Mouse (Mus musculus) heart, adult 2 months (tissue): ENCODE measurements around the gene Gm13288. TPM values are rescaled to one million over a fixed set of nuclear protein-coding genes. Genes with fewer than 3 reads are reported as not detected.

Experiments
- DNase-seq, 2 experiments: peaks; one replicate each; pipeline ENCODE4 v3.0.0; 2021
- H3K27ac ChIP-seq: fragments of 200-600 bp; 2 replicates; pipeline ENCODE4 v1.8.1; 2022
- H3K27me3 ChIP-seq: fragments of 200-500 bp; 2 replicates; pipeline ENCODE4 v1.6.1; 2012; ENCODE audit warnings: mild to moderate bottlenecking, low read length, inconsistent platforms, mixed read lengths; ENCODE audit not compliant: control insufficient read depth, insufficient read depth
- H3K36me3 ChIP-seq: fragments of 200-500 bp; 2 replicates; pipeline ENCODE4 v1.6.1; 2012; ENCODE audit warnings: low read length, inconsistent platforms; ENCODE audit not compliant: control insufficient read depth, insufficient read depth
- H3K4me1 ChIP-seq: fragments of 200-500 bp; 2 replicates; pipeline ENCODE4 v1.6.1; 2011; ENCODE audit warnings: low read length; ENCODE audit not compliant: control insufficient read depth, insufficient read depth
- H3K4me3 ChIP-seq: fragments of 200-600 bp; 2 replicates; pipeline ENCODE4 v1.8.1; 2022
- H3K79me2 ChIP-seq: fragments of 200-500 bp; replicated peaks from 2 replicates; pipeline ENCODE4 v1.6.1; 2012; ENCODE audit warnings: mild to moderate bottlenecking, inconsistent platforms, low read length, moderate library complexity, mixed read lengths; ENCODE audit not compliant: control insufficient read depth, insufficient read depth
- H3K9ac ChIP-seq: fragments of 200-500 bp; 2 replicates; pipeline ENCODE4 v1.6.1; 2012; ENCODE audit warnings: low read depth, mild to moderate bottlenecking, control low read depth, inconsistent platforms, low read length, mixed read lengths
- CTCF ChIP-seq: fragments of 200-600 bp; IDR thresholded peaks from 2 replicates; pipeline ENCODE4 v1.8.1; 2022; ENCODE audit warnings: antibody characterized with exemption, mild to moderate bottlenecking, moderate library complexity
- EP300 ChIP-seq: fragments of 200-500 bp; IDR thresholded peaks from 2 replicates; pipeline ENCODE4 v1.6.1; 2011; ENCODE audit warnings: low read depth, low read length, control low read depth; ENCODE audit not compliant: insufficient read depth
- POLR2A ChIP-seq: fragments of 200-500 bp; IDR thresholded peaks from 2 replicates; pipeline ENCODE4 v1.6.1; 2011; ENCODE audit warnings: mild to moderate bottlenecking, low read depth, low read length, control low read depth; ENCODE audit not compliant: insufficient read depth
- WGBS: fragments of 180-500 bp; shearing (Covaris S2); methylation state at CpG from one replicate; pipeline ENCODE4 v1.1.7; 2018; 5-methylcytosine and 5-hydroxymethylcytosine counted together
- intact Hi-C: fragments of 180-260 bp; cut with DNase I; formaldehyde crosslinking; loops from one replicate; pipeline ENCODE4 v1.15.1; 2025
- polyA plus RNA-seq: library from polyadenylated mRNA; depleted of rRNA; stranded (reverse); fragments of >200 nt; gene quantifications from 2 replicates; pipeline ENCODE4 v1.2.3, GENCODE M21; 2012; rRNA removed
- total RNA-seq, 2 experiments: library from RNA; stranded (reverse); gene quantifications; 2 replicates each; pipeline ENCODE4 v1.2.3; 2021

Gene Gm13288
- total and polyA plus RNA-seq, 3 experiments = not detected

DNA sequence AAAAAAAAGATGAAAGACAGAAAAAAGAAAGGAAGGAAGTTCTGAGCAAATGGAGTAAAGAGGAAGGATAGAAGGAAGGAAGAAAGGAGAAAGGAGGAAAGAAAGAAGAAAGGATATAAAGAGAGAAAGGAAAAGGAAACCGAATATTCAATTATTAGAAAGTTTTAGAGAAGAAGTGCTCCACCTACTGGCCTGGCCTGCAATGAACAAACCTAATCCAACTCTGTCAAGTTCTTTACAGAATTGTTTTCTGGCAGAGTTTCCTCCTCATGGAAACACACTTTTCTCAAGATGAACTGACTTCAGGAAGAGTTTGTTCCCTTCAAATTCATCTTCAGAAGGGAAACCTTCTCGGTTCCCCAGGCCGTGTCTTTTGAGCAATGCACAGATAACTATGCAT lies 33.5 kb downstream of the Gm13288 start:
- no peak overlapping the region for H3K27ac ChIP-seq
- H3K4me1 ChIP-seq = no peaks in the 10 kb centered on the region
- no peaks in the 10 kb centered on the region for H3K79me2 ChIP-seq
- WGBS = 33% methylated on average over 3 of the region's 3 CpGs
- no peak overlapping the region for H3K9ac ChIP-seq
- H3K27me3 ChIP-seq = no peaks in the 10 kb centered on the region; the same call in 1 of the 2 replicates
- DNase-seq = no peak
- TF ChIP-seq EP300 (no peak), POLR2A (no peak), CTCF (peak; percentile 72)
- H3K36me3 ChIP-seq = no peaks in the 10 kb centered on the region
- H3K4me3 ChIP-seq = no peak overlapping the region
- intact Hi-C loops = no loop called here

GRCm38 (mm10) chr4:88840058-88840457 lies 34.7 kb downstream of the Gm13288 start:
- no peaks in the 10 kb centered on the region for H3K27me3 ChIP-seq
- DNase-seq = no peak
- WGBS = 39% methylated on average over 3 of the region's 3 CpGs
- no peak overlapping the region for H3K9ac ChIP-seq
- H3K4me3 ChIP-seq = no peak overlapping the region
- H3K4me1 ChIP-seq = no peaks in the 10 kb centered on the region
- intact Hi-C loops = no loop called here
- no peak for TF ChIP-seq CTCF
- TF ChIP-seq EP300 = no peak
- no peak for TF ChIP-seq POLR2A
- H3K79me2 ChIP-seq = no peaks in the 10 kb centered on the region
- H3K36me3 ChIP-seq = no peaks in the 10 kb centered on the region
- H3K27ac ChIP-seq = no peak overlapping the region

DNA sequence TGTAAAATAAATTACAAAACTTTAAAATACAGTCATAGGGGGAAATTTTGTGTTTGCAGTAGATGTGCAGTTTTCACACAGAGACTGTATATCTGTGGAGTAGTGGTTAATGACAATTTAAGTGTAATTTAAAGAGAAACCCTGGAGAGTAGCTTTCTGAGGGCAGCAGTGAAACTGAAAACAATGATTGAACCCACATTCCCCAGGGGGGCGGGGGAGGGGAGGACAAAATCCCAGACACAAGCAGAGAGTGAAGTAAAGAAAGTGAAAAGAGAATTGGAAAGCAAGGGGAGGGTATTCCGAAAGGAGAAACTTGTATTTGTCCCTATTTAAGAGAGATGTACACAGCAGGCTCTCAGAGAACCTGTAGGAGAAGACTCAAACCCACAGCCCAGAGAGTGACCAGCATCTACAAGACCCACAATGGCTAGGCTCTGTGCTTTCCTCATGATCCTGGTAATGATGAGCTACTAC lies 36.1 kb downstream of the Gm13288 start, which contains the start of gene Ifna4:
Ifna4 (plus strand) TSS at position 424 of the 474 bp plus-strand sequence.
- intact Hi-C loops = no loop called here
- Histone ChIP-seq H3K4me1 (no peaks in the 10 kb centered on the region), H3K4me3 (no peak within 1 kb of the TSS), H3K36me3 (no peaks in the 10 kb centered on the region), H3K79me2 (no peaks in the 10 kb centered on the region), H3K27ac (no peak within 1 kb of the TSS), H3K27me3 (no peaks in the 10 kb centered on the region), H3K9ac (no peak within 1 kb of the TSS)
- 50% methylated on average over 2 of the region's 2 CpGs for WGBS
- TF ChIP-seq CTCF (no peak), POLR2A (no peak), EP300 (no peak)
- no peak for DNase-seq

- Histone ChIP-seq H3K27me3 (no peaks in the 10 kb centered on the region), H3K9ac (no peak overlapping the region), H3K4me3 (no peak overlapping the region), H3K36me3 (no peaks in the 10 kb centered on the region), H3K79me2 (no peaks in the 10 kb centered on the region), H3K27ac (no peak overlapping the region), H3K4me1 (no peaks in the 10 kb centered on the region)
- intact Hi-C loops = no loop called here
- DNase-seq = no peak
- 30% methylated on average over 2 of the region's 2 CpGs for WGBS
- peak; percentile 31 for TF ChIP-seq CTCF
- no peak for TF ChIP-seq POLR2A
These were observed 40.0 kb downstream of the Gm13288 start for GRCm38 (mm10) chr4:88845334-88845733.

DNA sequence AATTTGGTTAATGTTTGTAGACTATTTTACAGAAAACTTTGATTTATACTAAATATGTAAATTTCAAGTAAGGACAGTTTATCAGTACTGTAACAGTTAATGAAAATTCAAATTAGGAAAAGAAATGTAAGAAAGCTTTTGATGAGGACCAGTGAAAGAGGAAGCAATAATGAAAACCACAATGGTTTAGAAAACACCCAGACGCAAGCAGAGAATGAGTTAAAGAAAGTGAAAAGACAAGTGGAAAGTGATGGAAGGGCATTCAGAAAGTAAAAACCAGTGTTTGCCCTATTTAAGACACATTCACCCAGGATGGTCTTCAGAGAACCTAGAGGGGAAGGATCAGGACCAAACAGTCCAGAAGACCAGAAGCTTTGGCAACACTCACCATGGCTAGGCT lies 44.4 kb downstream of the Gm13288 start, which contains the start of gene Ifna1:
Ifna1 (plus strand) TSS at position 390 of the 400 bp plus-strand sequence.
- TF ChIP-seq CTCF (no peak), POLR2A (no peak), EP300 (no peak)
- DNase-seq = no peak
- Histone ChIP-seq H3K4me1 (no peaks in the 10 kb centered on the region), H3K27ac (no peak within 1 kb of the TSS), H3K36me3 (no peaks in the 10 kb centered on the region), H3K9ac (no peak within 1 kb of the TSS), H3K79me2 (no peaks in the 10 kb centered on the region), H3K27me3 (no peaks in the 10 kb centered on the region), H3K4me3 (no peak within 1 kb of the TSS)
- intact Hi-C loops = no loop called here
- 71% methylated on average over 1 of the region's 1 CpGs for WGBS

DNA sequence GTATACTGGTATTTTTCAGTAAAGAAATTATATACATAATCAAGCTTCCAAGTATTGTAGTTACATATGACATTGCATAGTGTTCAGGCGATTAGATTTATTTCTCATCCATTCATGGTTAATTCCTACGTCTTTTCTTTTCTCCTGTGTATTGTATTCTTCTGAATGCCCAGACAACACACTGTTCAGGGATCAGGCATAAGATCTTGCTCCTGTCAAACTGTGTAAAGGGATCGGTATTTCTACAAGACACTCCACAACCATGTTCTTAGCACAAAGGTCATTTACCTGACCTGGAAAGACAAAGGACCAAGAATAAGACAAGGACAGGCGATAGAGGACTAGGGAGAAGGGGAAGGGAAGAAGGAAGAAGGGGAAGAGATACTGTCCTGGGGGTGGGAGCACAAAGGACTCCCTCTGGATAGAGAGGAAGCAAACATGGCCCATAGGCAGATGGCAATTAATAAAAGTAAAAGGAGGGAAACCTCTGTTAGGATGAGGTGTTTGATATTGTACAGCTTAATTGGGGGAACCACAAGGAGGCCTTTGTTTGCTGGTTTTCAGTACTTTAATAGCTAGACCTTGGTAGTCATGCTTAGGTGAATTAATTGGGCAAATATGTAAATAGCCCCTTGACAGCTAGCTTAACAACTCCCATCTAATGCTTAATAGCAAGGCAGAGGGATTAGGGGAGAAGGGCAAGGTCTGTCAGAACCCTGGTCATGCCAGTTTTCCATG lies 45.9 kb downstream of the Gm13288 start:
- H3K79me2 ChIP-seq = no peaks in the 10 kb centered on the region
- no peaks in the 10 kb centered on the region for H3K36me3 ChIP-seq
- no peak for TF ChIP-seq POLR2A
- TF ChIP-seq CTCF = no peak
- TF ChIP-seq EP300 = no peak
- no peaks in the 10 kb centered on the region for H3K27me3 ChIP-seq
- H3K4me3 ChIP-seq = no peak overlapping the region
- DNase-seq = no peak
- intact Hi-C loops = no loop called here
- no peaks in the 10 kb centered on the region for H3K4me1 ChIP-seq
- H3K27ac ChIP-seq = no peak overlapping the region
- no peak overlapping the region for H3K9ac ChIP-seq
- WGBS = 61% methylated on average over 4 of the region's 4 CpGs

Other genes with a start within 250 kb of the Gm13288 start
Only the 30 nearest of the 31 such genes appear.
- gene Ifna14, start 233.7 kb upstream of the Gm13288 start, total RNA-seq = not detected
- not detected in 2 replicates for gene Ifna14, start 233.7 kb upstream of the Gm13288 start, polyA plus RNA-seq
- not detected for gene Ifna9, start 213.1 kb upstream of the Gm13288 start, total RNA-seq
- not detected in 2 replicates for gene Ifna9, start 213.1 kb upstream of the Gm13288 start, polyA plus RNA-seq
- not detected for gene Ifna12, start 202.2 kb upstream of the Gm13288 start, total RNA-seq
- not detected in 2 replicates for gene Ifna12, start 202.2 kb upstream of the Gm13288 start, polyA plus RNA-seq
- gene C87499, start 171.1 kb upstream of the Gm13288 start, total RNA-seq = not detected
- gene C87499, start 171.1 kb upstream of the Gm13288 start, polyA plus RNA-seq = not detected in 2 replicates
- gene Ifna13, start 161.1 kb upstream of the Gm13288 start, total RNA-seq = not detected
- gene Ifna13, start 161.1 kb upstream of the Gm13288 start, polyA plus RNA-seq = not detected in 2 replicates
- gene Ifna16, start 128.6 kb upstream of the Gm13288 start, total RNA-seq = not detected
- gene Ifna16, start 128.6 kb upstream of the Gm13288 start, polyA plus RNA-seq = not detected in 2 replicates
- gene Ifna2, start 121.6 kb upstream of the Gm13288 start, total RNA-seq = not detected
- not detected in 2 replicates for gene Ifna2, start 121.6 kb upstream of the Gm13288 start, polyA plus RNA-seq
- not detected for gene Ifnab, start 114.2 kb upstream of the Gm13288 start, total RNA-seq
- gene Ifnab, start 114.2 kb upstream of the Gm13288 start, polyA plus RNA-seq = not detected in 2 replicates
- under 1 TPM in 1 of 2 experiments, not detected in 1; 0.36 TPM for gene Gm26566, start 83.7 kb upstream of the Gm13288 start, total RNA-seq
- gene Gm26566, start 83.7 kb upstream of the Gm13288 start, polyA plus RNA-seq = 0.20 TPM in 1 of 2 replicates, not detected in the other
- 10 to 100 TPM; 71.0 to 71.1 TPM for gene Klhl9, start 83.1 kb upstream of the Gm13288 start, total RNA-seq
- gene Klhl9, start 83.1 kb upstream of the Gm13288 start, polyA plus RNA-seq = 11.8 and 26.1 TPM in 2 replicates
- not detected for gene Gm13271, start 50.7 kb upstream of the Gm13288 start, total RNA-seq
- not detected in 2 replicates for gene Gm13271, start 50.7 kb upstream of the Gm13288 start, polyA plus RNA-seq
- gene Gm13283, start 45.4 kb upstream of the Gm13288 start, total RNA-seq = not detected
- gene Gm13283, start 45.4 kb upstream of the Gm13288 start, polyA plus RNA-seq = not detected in 2 replicates
- gene Gm13290, start 31.7 kb upstream of the Gm13288 start, total RNA-seq = not detected
- not detected in 2 replicates for gene Gm13290, start 31.7 kb upstream of the Gm13288 start, polyA plus RNA-seq
- not detected for gene Gm13289, start 28.6 kb upstream of the Gm13288 start, total RNA-seq
- gene Gm13289, start 28.6 kb upstream of the Gm13288 start, polyA plus RNA-seq = not detected in 2 replicates
- gene Gm13272, start 25.7 kb upstream of the Gm13288 start, total RNA-seq = not detected
- gene Gm13272, start 25.7 kb upstream of the Gm13288 start, polyA plus RNA-seq = not detected in 2 replicates
- not detected for gene Ifnz, start 23.4 kb upstream of the Gm13288 start, total RNA-seq
- not detected in 2 replicates for gene Ifnz, start 23.4 kb upstream of the Gm13288 start, polyA plus RNA-seq
- gene Gm13276, start 19.8 kb upstream of the Gm13288 start, total RNA-seq = not detected
- not detected in 2 replicates for gene Gm13276, start 19.8 kb upstream of the Gm13288 start, polyA plus RNA-seq
- gene Gm13277, start 16.9 kb upstream of the Gm13288 start, total RNA-seq = not detected
- gene Gm13277, start 16.9 kb upstream of the Gm13288 start, polyA plus RNA-seq = not detected in 2 replicates
- gene Gm13278, start 14.0 kb upstream of the Gm13288 start, total RNA-seq = not detected
- not detected in 2 replicates for gene Gm13278, start 14.0 kb upstream of the Gm13288 start, polyA plus RNA-seq
- gene Gm13275, start 11.0 kb upstream of the Gm13288 start, total RNA-seq = not detected
- gene Gm13275, start 11.0 kb upstream of the Gm13288 start, polyA plus RNA-seq = not detected in 2 replicates
- gene Gm13279, start 8.1 kb upstream of the Gm13288 start, total RNA-seq = not detected
- not detected in 2 replicates for gene Gm13279, start 8.1 kb upstream of the Gm13288 start, polyA plus RNA-seq
- not detected for gene Gm13285, start 5.9 kb upstream of the Gm13288 start, total RNA-seq
- gene Gm13285, start 5.9 kb upstream of the Gm13288 start, polyA plus RNA-seq = not detected in 2 replicates
- not detected for gene Gm13287, start 2.3 kb upstream of the Gm13288 start, total RNA-seq
- not detected in 2 replicates for gene Gm13287, start 2.3 kb upstream of the Gm13288 start, polyA plus RNA-seq
- gene Ifna7, start 10.7 kb downstream of the Gm13288 start, total RNA-seq = not detected
- not detected in 2 replicates for gene Ifna7, start 10.7 kb downstream of the Gm13288 start, polyA plus RNA-seq
- gene Ifna11, start 14.4 kb downstream of the Gm13288 start, total RNA-seq = not detected
- gene Ifna11, start 14.4 kb downstream of the Gm13288 start, polyA plus RNA-seq = not detected in 2 replicates
- not detected for gene Ifna6, start 21.9 kb downstream of the Gm13288 start, total RNA-seq
- not detected in 2 replicates for gene Ifna6, start 21.9 kb downstream of the Gm13288 start, polyA plus RNA-seq
- not detected for gene Ifna5, start 30.0 kb downstream of the Gm13288 start, total RNA-seq
- gene Ifna5, start 30.0 kb downstream of the Gm13288 start, polyA plus RNA-seq = not detected in 2 replicates
- gene Ifna4, start 36.3 kb downstream of the Gm13288 start, total RNA-seq = not detected
- not detected in 2 replicates for gene Ifna4, start 36.3 kb downstream of the Gm13288 start, polyA plus RNA-seq
- gene Ifna1, start 44.6 kb downstream of the Gm13288 start, total RNA-seq = not detected
- gene Ifna1, start 44.6 kb downstream of the Gm13288 start, polyA plus RNA-seq = not detected in 2 replicates
- not detected for gene Ifne, start 74.7 kb downstream of the Gm13288 start, total RNA-seq
- not detected in 2 replicates for gene Ifne, start 74.7 kb downstream of the Gm13288 start, polyA plus RNA-seq